31 mouse cellular contexts compared by ENCODE assay signal in the genomic region with DNA sequence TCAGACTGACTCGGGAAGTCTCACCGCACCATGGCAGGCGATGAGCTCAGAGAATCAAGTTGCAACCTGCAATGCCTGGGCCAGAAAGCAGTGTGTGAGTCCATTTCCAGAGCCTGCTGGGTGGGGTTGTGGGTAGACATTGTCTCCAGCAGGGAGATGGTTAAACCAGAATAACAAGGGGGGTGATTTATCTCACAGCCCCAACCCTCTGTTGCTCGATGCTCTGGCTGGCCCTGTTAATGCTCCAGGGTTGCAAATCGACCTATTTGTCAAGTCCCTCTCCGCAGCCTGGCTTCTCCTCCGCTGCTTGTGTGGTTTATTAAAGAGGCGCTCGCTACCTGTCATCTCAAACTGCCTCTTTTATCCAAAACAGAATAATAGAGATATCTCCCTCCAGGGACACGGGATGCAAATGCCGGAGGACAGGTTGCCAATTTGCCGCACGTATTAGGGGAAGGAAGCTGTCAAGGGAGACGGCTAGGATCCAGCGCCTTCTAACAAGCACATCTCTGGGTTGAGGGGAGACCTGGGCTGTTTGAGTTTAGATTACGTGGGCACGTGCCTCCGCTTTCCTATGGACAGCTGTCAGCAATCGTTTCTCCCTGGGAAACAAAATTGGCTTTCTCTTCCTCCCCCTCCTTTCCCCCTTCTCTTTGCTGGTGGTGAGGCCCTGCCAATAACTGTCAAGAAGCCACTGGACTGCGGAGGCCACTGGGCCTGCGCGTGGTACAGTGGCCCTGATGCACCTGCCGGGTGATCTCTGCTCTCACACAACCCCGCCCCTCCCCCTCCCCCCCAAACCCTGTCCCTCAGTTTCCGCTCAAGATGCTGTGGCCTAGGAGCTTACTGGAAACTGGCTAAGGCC. TPM values are rescaled to one million over a fixed set of nuclear protein-coding genes. Genes with fewer than 3 reads are reported as not detected.
DNase-seq lines count a peak whose midpoint lies in the region; ATAC-seq lines count a peak whose summit lies in the region.
"Had no signal": no experiment of that assay in that cellular context is flagged by ENCODE, and none has a peak within 500 bp of the region (broad histone marks: within the 10 kb centered on the region; RNA-seq: fewer than 3 reads in every experiment).

No protein-coding gene starts in this region.

- H3K27me3 ChIP-seq in midbrain, embryonic 11.5 days (ENCODE audit: control insufficient read depth, insufficient read depth, low read length): no peaks in the 10 kb centered on the region
- peaks cover 16% of the 10 kb centered on the region; the same call in 1 of the 2 replicates for H3K27me3 ChIP-seq in midbrain, embryonic 10.5 days (ENCODE audit: low read depth, poor library complexity, severe bottlenecking)
- H3K27me3 ChIP-seq in midbrain, embryonic 12.5 days: peaks cover 12% of the 10 kb centered on the region; the same call in 1 of the 2 replicates
- H3K27me3 ChIP-seq in neural tube, embryonic 13.5 days: no peaks in the 10 kb centered on the region
- peaks cover 23% of the 10 kb centered on the region; the same call in 1 of the 2 replicates for H3K27me3 ChIP-seq in kidney, embryonic 16.5 days (ENCODE audit: insufficient read depth, low read length)
- H3K27me3 ChIP-seq: forebrain, embryonic 15.5 days; liver, embryonic 15.5 days; lung, embryonic 15.5 days had no signal

- peak; percentile 68 for DNase-seq in midbrain, embryonic 11.5 days (ENCODE audit: low spot score, missing footprints)
- no peak for DNase-seq in midbrain, embryonic 10.5 days (ENCODE audit: low spot score)
- no peak for DNase-seq in thymus, postnatal 10 days (ENCODE audit: low spot score in 2 of 2)
- DNase-seq: adrenal gland, postnatal 14 days; cerebellum, adult 11 months; cerebellum, adult 9-11 months; gastrocnemius, postnatal 10 days; kidney, adult 11 months; layer of hippocampus, adult 9-11 months; left cerebral cortex, postnatal 4 days; liver; lung, postnatal 36 days; retina, postnatal 1 day; right cerebral cortex, postnatal 25 days; thymus, postnatal 4 days had no signal

- no peak overlapping the region for H3K9ac ChIP-seq in midbrain, embryonic 11.5 days (ENCODE audit: low read length)
- no peak overlapping the region for H3K9ac ChIP-seq in midbrain, embryonic 12.5 days (replicated peaks)
- no peak overlapping the region for H3K9ac ChIP-seq in neural tube, embryonic 13.5 days
- H3K9ac ChIP-seq in kidney, embryonic 16.5 days (replicated peaks; ENCODE audit: low read length): no peak overlapping the region
- H3K9ac ChIP-seq: embryonic facial prominence, embryonic 15.5 days; forebrain, embryonic 15.5 days; liver, embryonic 15.5 days; lung, embryonic 15.5 days had no signal

- no peak overlapping the region for H3K4me3 ChIP-seq in midbrain, embryonic 11.5 days (ENCODE audit: low read depth, low read length)
- H3K4me3 ChIP-seq in midbrain, embryonic 10.5 days: no peak overlapping the region
- H3K4me3 ChIP-seq in midbrain, embryonic 12.5 days: no peak overlapping the region
- H3K4me3 ChIP-seq in neural tube, embryonic 13.5 days: no peak overlapping the region
- no peak overlapping the region for H3K4me3 ChIP-seq in kidney, embryonic 16.5 days (ENCODE audit: low read length)
- H3K4me3 ChIP-seq: embryonic facial prominence, embryonic 15.5 days; forebrain, embryonic 15.5 days; heart, embryonic 10.5 days; liver, embryonic 15.5 days; lung, embryonic 15.5 days had no signal

- no peak for ATAC-seq in midbrain, embryonic 11.5 days (ENCODE audit: low FRiP score)
- ATAC-seq in midbrain, embryonic 12.5 days (ENCODE audit: low FRiP score, low read depth): peak; percentile 58; the same call in 1 of the 2 replicates
- peak; percentile 37; the same call in 1 of the 2 replicates for ATAC-seq in neural tube, embryonic 13.5 days (ENCODE audit: low read depth)
- no peak for ATAC-seq in kidney, embryonic 16.5 days (ENCODE audit: low FRiP score, low TSS enrichment)
- no peak for ATAC-seq in megakaryocyte progenitor cell, adult 5-6 weeks (replicated peaks; ENCODE audit: poor library complexity)
- ATAC-seq: forebrain, embryonic 15.5 days had no signal

- no peaks in the 10 kb centered on the region for H3K4me1 ChIP-seq in midbrain, embryonic 11.5 days (ENCODE audit: control insufficient read depth, insufficient read depth, low read length)
- H3K4me1 ChIP-seq in midbrain, embryonic 10.5 days: peaks cover 15% of the 10 kb centered on the region
- H3K4me1 ChIP-seq in midbrain, embryonic 12.5 days: peaks cover 11% of the 10 kb centered on the region
- peaks cover 13% of the 10 kb centered on the region for H3K4me1 ChIP-seq in neural tube, embryonic 13.5 days (replicated peaks)
- H3K4me1 ChIP-seq in kidney, embryonic 16.5 days (ENCODE audit: insufficient read depth, low read length): peaks cover 2% of the 10 kb centered on the region; the same call in 1 of the 2 replicates
- H3K4me1 ChIP-seq: liver, embryonic 15.5 days; lung, embryonic 15.5 days had no signal

- H3K9me3 ChIP-seq in midbrain, embryonic 11.5 days (ENCODE audit: control insufficient read depth, low read length): no peaks in the 10 kb centered on the region
- H3K9me3 ChIP-seq in midbrain, embryonic 10.5 days (replicated peaks): no peaks in the 10 kb centered on the region
- H3K9me3 ChIP-seq in midbrain, embryonic 12.5 days: no peaks in the 10 kb centered on the region
- 0 out of 2 replicates have a peak, but pooled peaks cover 2% of the 10 kb centered on the region for H3K9me3 ChIP-seq in neural tube, embryonic 13.5 days
- 0 out of 2 replicates have a peak, but pooled peaks cover 4% of the 10 kb centered on the region for H3K9me3 ChIP-seq in kidney, embryonic 16.5 days (ENCODE audit: low read length)
- H3K9me3 ChIP-seq: embryonic facial prominence, embryonic 15.5 days; forebrain, embryonic 15.5 days; heart, embryonic 10.5 days; liver, embryonic 15.5 days; lung, embryonic 15.5 days had no signal

- H3K4me2 ChIP-seq in midbrain, embryonic 11.5 days: no peak overlapping the region
- H3K4me2 ChIP-seq in midbrain, embryonic 12.5 days (replicated peaks): 0 out of 2 replicates have a peak overlapping the region, but pooled peaks have one; percentile 11
- H3K4me2 ChIP-seq in neural tube, embryonic 13.5 days: no peak overlapping the region
- H3K4me2 ChIP-seq in kidney, embryonic 16.5 days (replicated peaks; ENCODE audit: low read depth, low read length): no peak overlapping the region
- H3K4me2 ChIP-seq: embryonic facial prominence, embryonic 15.5 days; forebrain, embryonic 15.5 days; liver, embryonic 15.5 days; lung, embryonic 15.5 days had no signal

- 71% methylated on average over 25 of the region's 25 CpGs for WGBS in midbrain, embryonic 11.5 days
- 75% methylated on average over 25 of the region's 25 CpGs for WGBS in midbrain, embryonic 10.5 days
- WGBS in midbrain, embryonic 12.5 days: 61% methylated on average over 25 of the region's 25 CpGs
- 53% methylated on average over 25 of the region's 25 CpGs for whole genome bisulfite sequencing in neural tube, embryonic 13.5 days
- WGBS in kidney, embryonic 16.5 days: 62% methylated on average over 24 of the region's 25 CpGs

- no peak overlapping the region for H3K27ac ChIP-seq in midbrain, embryonic 11.5 days (ENCODE audit: low read depth, low read length)
- no peak overlapping the region for H3K27ac ChIP-seq in midbrain, embryonic 10.5 days (replicated peaks)
- peak overlapping the region; percentile 42; the same call in 1 of the 2 replicates for H3K27ac ChIP-seq in midbrain, embryonic 12.5 days (replicated peaks)
- H3K27ac ChIP-seq in neural tube, embryonic 13.5 days (replicated peaks): no peak overlapping the region
- no peak overlapping the region for H3K27ac ChIP-seq in kidney, embryonic 16.5 days (ENCODE audit: low read length)
- H3K27ac ChIP-seq: embryonic facial prominence, embryonic 15.5 days; forebrain, embryonic 15.5 days; heart, embryonic 10.5 days; kidney, postnatal 0 days; liver, embryonic 15.5 days; lung, embryonic 15.5 days had no signal

- no peaks in the 10 kb centered on the region for H3K36me3 ChIP-seq in midbrain, embryonic 11.5 days (ENCODE audit: control insufficient read depth, insufficient read depth, low read length)
- H3K36me3 ChIP-seq in midbrain, embryonic 10.5 days: no peaks in the 10 kb centered on the region
- H3K36me3 ChIP-seq in midbrain, embryonic 12.5 days: no peaks in the 10 kb centered on the region
- no peaks in the 10 kb centered on the region for H3K36me3 ChIP-seq in neural tube, embryonic 13.5 days
- no peaks in the 10 kb centered on the region for H3K36me3 ChIP-seq in kidney, embryonic 16.5 days (ENCODE audit: insufficient read depth, low read length)
- H3K36me3 ChIP-seq: embryonic facial prominence, embryonic 15.5 days; forebrain, embryonic 15.5 days; heart, embryonic 10.5 days; liver, embryonic 15.5 days; lung, embryonic 15.5 days had no signal

RNA-seq across cellular contexts. Expression of gene Pitx1, which starts 57.4 kb away (rescaled TPM):
- 0.25 and 0.88 TPM in 2 replicates for polyA plus RNA-seq in midbrain, embryonic 11.5 days (2014; fragmentation: Nextera tagmentation; extraction: Ambion mirVana)
- polyA plus RNA-seq in midbrain, embryonic 10.5 days (2016; fragmentation: Nextera tagmentation; extraction: Ambion mirVana): 0.42 TPM in 1 of 2 replicates, not detected in the other
- polyA plus RNA-seq in midbrain, embryonic 12.5 days (2016; fragmentation: Nextera tagmentation; extraction: Ambion mirVana): 2.7 and 4.1 TPM in 2 replicates
- polyA plus RNA-seq in neural tube, embryonic 13.5 days (2015; fragmentation: Nextera tagmentation; extraction: Ambion mirVana): 0.58 TPM in 1 of 2 replicates, not detected in the other
- polyA plus RNA-seq in kidney, embryonic 16.5 days (2015; fragmentation: Nextera tagmentation; extraction: Ambion mirVana): 0.36 and 2.1 TPM in 2 replicates
- not detected in 2 replicates for total RNA-seq in megakaryocyte progenitor cell, adult 5-6 weeks (2015)
- total RNA-seq in megakaryocyte progenitor cell, adult 5-6 weeks (2017): not detected in 2 replicates
- total RNA-seq: adrenal gland, postnatal 14 days; common myeloid progenitor, adult 5-6 weeks; granulocyte monocyte progenitor cell, adult 5-6 weeks; hematopoietic stem cell, adult 5-6 weeks; left cerebral cortex, adult 18-20 months; left cerebral cortex, postnatal 4 days; megakaryocyte-erythroid progenitor cell, adult 5-6 weeks had no signal
- polyA plus RNA-seq: forebrain, embryonic 15.5 days; spleen, adult 2 months had no signal

Comparison
In these comparisons a context has a peak if more than half of its experiments do, and no peak if none do; other contexts are left out.
1. ATAC-seq: peak in midbrain, embryonic 12.5 days (single experiment) and neural tube, embryonic 13.5 days (single experiment); none in midbrain, embryonic 11.5 days (single experiment), kidney, embryonic 16.5 days (single experiment) and megakaryocyte progenitor cell, adult 5-6 weeks (single experiment).